Mouse (Mus musculus): ENCODE results near the gene Tspo2.
"Not testable (repeated sequence)": the region's sequence is repeated elsewhere in the genome, so short reads cannot be mapped to it uniquely, and the experiment has no call there.

Gene Tspo2

GRCm38 (mm10) chr17:48451353-48451675, at the start of gene Tspo2:
Gene Tspo2 (minus strand): TSS chr17:48451522.
- in situ Hi-C loops (cut with MboI; ENCODE audit: unreplicated experiment in 2 of 2) = no loop called here

GRCm38 (mm10) chr17:48500846-48501445, 49.6 kb upstream of the Tspo2 start:
- in situ Hi-C loops (cut with MboI; ENCODE audit: unreplicated experiment in 2 of 2) = no loop called here

- in situ Hi-C loops (cut with MboI; ENCODE audit: unreplicated experiment in 2 of 2) = loop anchor here in 1 of 2 experiments (25.0 kb wide), 1 partner anchor 1389 kb away; no protein-coding TSS in a partner anchor
Observed at GRCm38 (mm10) chr17:48497986-48498385, 46.7 kb upstream of the Tspo2 start.

GRCm38 (mm10) chr17:48493986-48494385, 42.7 kb upstream of the Tspo2 start:
- in situ Hi-C loops (cut with MboI; ENCODE audit: unreplicated experiment in 2 of 2) = loop anchor here in 1 of 2 experiments (25.0 kb wide), 1 partner anchor 1393 kb away; no protein-coding TSS in a partner anchor

GRCm38 (mm10) chr17:48493582-48493981, 42.3 kb upstream of the Tspo2 start:
- in situ Hi-C loops (cut with MboI; ENCODE audit: unreplicated experiment in 2 of 2) = loop anchor here in 1 of 2 experiments (25.0 kb wide), 1 partner anchor 1394 kb away; no protein-coding TSS in a partner anchor

- in situ Hi-C loops (cut with MboI; ENCODE audit: unreplicated experiment in 2 of 2) = loop anchor here in 1 of 2 experiments (25.0 kb wide), 1 partner anchor 1395 kb away; no protein-coding TSS in a partner anchor
Observed at GRCm38 (mm10) chr17:48492621-48493020, 41.3 kb upstream of the Tspo2 start.

- in situ Hi-C loops (cut with MboI; ENCODE audit: unreplicated experiment in 2 of 2) = loop anchor here in 1 of 2 experiments (25.0 kb wide), 1 partner anchor 1398 kb away; no protein-coding TSS in a partner anchor
Observed at GRCm38 (mm10) chr17:48489466-48489865, 38.1 kb upstream of the Tspo2 start.

GRCm38 (mm10) chr17:48484191-48484590, 32.9 kb upstream of the Tspo2 start:
- in situ Hi-C loops (cut with MboI; ENCODE audit: unreplicated experiment in 2 of 2) = loop anchor here in 1 of 2 experiments (25.0 kb wide), 1 partner anchor 1403 kb away; no protein-coding TSS in a partner anchor

GRCm38 (mm10) chr17:48483764-48484163, 32.4 kb upstream of the Tspo2 start:
- in situ Hi-C loops (cut with MboI; ENCODE audit: unreplicated experiment in 2 of 2) = loop anchor here in 1 of 2 experiments (25.0 kb wide), 1 partner anchor 1404 kb away; no protein-coding TSS in a partner anchor

GRCm38 (mm10) chr17:48479952-48480351, 28.6 kb upstream of the Tspo2 start:
- in situ Hi-C loops (cut with MboI; ENCODE audit: unreplicated experiment in 2 of 2) = loop anchor here in 1 of 2 experiments (25.0 kb wide), 1 partner anchor 1407 kb away; no protein-coding TSS in a partner anchor

GRCm38 (mm10) chr17:48475444-48475843, 24.1 kb upstream of the Tspo2 start:
- in situ Hi-C loops (cut with MboI; ENCODE audit: unreplicated experiment in 2 of 2) = loop anchor here in 1 of 2 experiments (25.0 kb wide), 1 partner anchor 1412 kb away; no protein-coding TSS in a partner anchor

- in situ Hi-C loops (cut with MboI; ENCODE audit: unreplicated experiment in 2 of 2) = not testable (repeated sequence)
Observed at GRCm38 (mm10) chr17:48474282-48474681, 23.0 kb upstream of the Tspo2 start.

- in situ Hi-C loops (cut with MboI; ENCODE audit: unreplicated experiment in 2 of 2) = loop anchor here (5.0 kb wide), 2 partner anchors 55 to 1430 kb away; partner anchors contain the start of gene Oard1 (in 1 of the 2)
Observed at GRCm38 (mm10) chr17:48467395-48468231, 16.3 kb upstream of the Tspo2 start.

GRCm38 (mm10) chr17:48466769-48467394, 15.6 kb upstream of the Tspo2 start:
- in situ Hi-C loops (cut with MboI; ENCODE audit: unreplicated experiment in 2 of 2) = loop anchor here (5.0 kb wide), 2 partner anchors 55 to 1430 kb away; partner anchors contain the start of gene Oard1 (in 1 of the 2)

- in situ Hi-C loops (cut with MboI; ENCODE audit: unreplicated experiment in 2 of 2) = no loop called here
Observed at GRCm38 (mm10) chr17:48463391-48463790, 12.1 kb upstream of the Tspo2 start.

GRCm38 (mm10) chr17:48462096-48462495, 10.8 kb upstream of the Tspo2 start:
- in situ Hi-C loops (cut with MboI; ENCODE audit: unreplicated experiment in 2 of 2) = no loop called here

GRCm38 (mm10) chr17:48457971-48458653, 6.8 kb upstream of the Tspo2 start:
- in situ Hi-C loops (cut with MboI; ENCODE audit: unreplicated experiment in 2 of 2) = no loop called here

- in situ Hi-C loops (cut with MboI; ENCODE audit: unreplicated experiment in 2 of 2) = no loop called here
Observed at GRCm38 (mm10) chr17:48455955-48456354, 4.6 kb upstream of the Tspo2 start.

- in situ Hi-C loops (cut with MboI; ENCODE audit: unreplicated experiment in 2 of 2) = no loop called here
Observed at GRCm38 (mm10) chr17:48454688-48455087, 3.4 kb upstream of the Tspo2 start, which contains the start of gene Unc5cl. Gene Unc5cl (plus strand): TSS chr17:48454901.

- in situ Hi-C loops (cut with MboI; ENCODE audit: unreplicated experiment in 2 of 2) = no loop called here
Observed at GRCm38 (mm10) chr17:48454190-48454589, 2.9 kb upstream of the Tspo2 start.

Measured in v-Abl transformed pro-B cells (cell line).